Mouse (Mus musculus) olfactory bulb, adult 2 months (tissue): ENCODE results near the gene Eya2. TPM values are rescaled to one million over a fixed set of nuclear protein-coding genes. Genes with fewer than 3 reads are reported as not detected.
A peak's percentile ranks its signal among the peaks of the same experiment; 100 is the strongest.

Experiments
- H3K27ac ChIP-seq: fragments of 200-500 bp; 2 replicates; pipeline ENCODE4 v1.5.1; 2012; ENCODE audit warnings: low read depth, low read length; ENCODE audit not compliant: insufficient read depth
- H3K4me1 ChIP-seq: fragments of 200-500 bp; 2 replicates; pipeline ENCODE4 v1.6.1; 2012; ENCODE audit warnings: low read length; ENCODE audit not compliant: control insufficient read depth, insufficient read depth
- H3K4me3 ChIP-seq: fragments of 200-500 bp; 2 replicates; pipeline ENCODE4 v1.5.1; 2012; ENCODE audit warnings: mild to moderate bottlenecking, low read depth, low read length, moderate library complexity; ENCODE audit not compliant: insufficient read depth
- CTCF ChIP-seq: fragments of 200-500 bp; IDR thresholded peaks from 2 replicates; pipeline ENCODE4 v1.5.1; 2012; ENCODE audit warnings: low read depth, mild to moderate bottlenecking, low read length, moderate library complexity; ENCODE audit not compliant: insufficient read depth
- POLR2A ChIP-seq: fragments of 200-500 bp; IDR thresholded peaks from 2 replicates; pipeline ENCODE4 v1.6.1; 2012; ENCODE audit warnings: mild to moderate bottlenecking, low read depth, low read length, moderate library complexity; ENCODE audit not compliant: insufficient read depth
- whole genome bisulfite sequencing: fragments of 180-500 bp; shearing (Covaris S2); methylation state at CpG from one replicate; pipeline ENCODE4 v1.1.7; 2018; 5-methylcytosine and 5-hydroxymethylcytosine counted together
- polyA plus RNA-seq: library from polyadenylated mRNA; stranded (reverse); fragments of >200 nt; gene quantifications from 2 replicates; pipeline ENCODE4 v1.2.4, GENCODE M21; 2012; ENCODE audit warnings: low replicate concordance; ENCODE audit not compliant: missing spikeins, insufficient read depth, insufficient read length

The Eya2 gene
- polyA plus RNA-seq, 1 experiment = not detected

DNA sequence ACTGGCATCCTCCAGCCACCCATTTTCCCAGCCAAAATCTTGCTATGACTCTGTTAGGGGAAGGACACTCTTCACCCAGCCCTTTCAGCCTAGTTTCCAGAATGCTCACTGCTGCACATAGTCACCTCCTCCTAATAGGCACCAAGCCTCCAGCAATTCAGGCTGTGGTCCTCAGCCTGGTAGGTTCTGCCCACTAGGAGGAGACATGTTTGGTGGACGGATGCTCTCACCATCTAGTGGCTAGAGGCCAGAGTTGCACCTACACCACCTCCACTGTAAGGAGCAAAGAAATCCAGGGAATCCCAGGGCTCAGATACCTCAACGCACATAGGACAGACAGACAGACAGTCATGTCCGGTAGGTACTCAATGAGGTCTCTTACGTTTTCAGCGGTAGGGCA, 216.7 kb downstream of the Eya2 start:
- Histone ChIP-seq H3K27ac (no peak overlapping the region), H3K4me1 (peaks cover 9% of the 10 kb centered on the region), H3K4me3 (no peak overlapping the region)
- TF ChIP-seq CTCF (no peak), POLR2A (no peak)
- 64% methylated on average over 5 of the region's 5 CpGs for WGBS

DNA sequence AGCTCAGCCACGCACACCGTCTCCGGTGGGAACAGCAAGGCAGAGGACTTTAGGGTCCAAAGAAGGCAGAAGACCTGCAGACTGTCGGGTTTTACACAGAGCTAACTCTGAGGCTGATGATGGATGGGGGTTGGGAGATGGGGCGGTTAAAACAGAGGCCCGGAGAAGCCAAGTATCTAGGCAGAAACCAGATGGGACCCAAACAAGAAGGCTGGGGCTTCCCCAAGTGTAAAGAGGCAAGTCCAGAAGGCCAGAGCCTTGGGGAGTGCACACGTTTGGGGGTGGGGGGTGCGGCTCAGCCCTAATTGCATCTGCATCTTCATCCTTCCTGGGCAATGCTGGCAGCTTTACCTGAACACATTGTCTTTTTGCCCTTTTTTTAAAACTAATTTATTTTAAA, 218.1 kb downstream of the Eya2 start:
- TF ChIP-seq POLR2A (no peak), CTCF (no peak)
- Histone ChIP-seq H3K27ac (no peak overlapping the region), H3K4me3 (no peak overlapping the region), H3K4me1 (peaks cover 22% of the 10 kb centered on the region)
- 84% methylated on average over 8 of the region's 8 CpGs for WGBS

DNA sequence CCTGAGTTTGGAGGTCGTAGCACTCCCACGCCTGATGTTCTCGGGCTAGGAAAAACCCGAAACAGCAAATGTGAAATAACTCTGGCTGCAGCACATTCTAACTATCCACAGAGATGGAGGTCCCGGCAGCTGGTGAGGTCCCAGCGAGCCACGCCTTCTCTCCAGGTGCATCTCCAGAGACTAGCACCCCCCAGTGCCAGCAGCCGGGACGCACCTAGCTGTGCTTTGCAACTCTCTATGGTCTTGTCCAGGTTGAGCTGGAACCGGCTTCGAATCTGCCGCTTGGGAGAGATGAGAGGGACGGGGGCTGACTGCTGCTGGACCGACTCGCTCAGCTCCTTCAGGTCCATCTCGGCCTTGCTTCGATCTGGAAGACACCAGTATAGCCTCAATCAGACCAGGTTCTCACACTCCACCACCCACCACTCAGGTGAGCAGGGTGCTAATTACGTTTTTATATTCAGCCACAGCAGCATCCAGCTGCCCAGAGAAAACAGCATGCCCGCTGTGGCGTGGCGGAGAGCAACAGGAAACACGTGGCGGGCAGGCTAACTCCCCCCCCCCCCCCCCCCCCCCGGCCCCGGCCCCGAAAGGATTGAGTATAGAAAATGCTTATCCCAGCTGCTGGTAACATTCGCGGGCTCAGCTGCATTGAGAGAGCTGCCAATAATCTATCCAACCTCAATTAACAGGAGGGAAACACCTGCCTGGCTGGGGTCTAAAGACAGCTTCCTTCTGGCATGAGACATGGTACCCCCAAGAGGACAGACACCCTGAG, 220.5 kb downstream of the Eya2 start:
- Histone ChIP-seq H3K4me3 (no peak overlapping the region), H3K27ac (no peak overlapping the region), H3K4me1 (peaks cover 30% of the 10 kb centered on the region)
- 75% methylated on average over 26 of the region's 28 CpGs for WGBS
- no peak for TF ChIP-seq CTCF
- TF ChIP-seq POLR2A = no peak

DNA sequence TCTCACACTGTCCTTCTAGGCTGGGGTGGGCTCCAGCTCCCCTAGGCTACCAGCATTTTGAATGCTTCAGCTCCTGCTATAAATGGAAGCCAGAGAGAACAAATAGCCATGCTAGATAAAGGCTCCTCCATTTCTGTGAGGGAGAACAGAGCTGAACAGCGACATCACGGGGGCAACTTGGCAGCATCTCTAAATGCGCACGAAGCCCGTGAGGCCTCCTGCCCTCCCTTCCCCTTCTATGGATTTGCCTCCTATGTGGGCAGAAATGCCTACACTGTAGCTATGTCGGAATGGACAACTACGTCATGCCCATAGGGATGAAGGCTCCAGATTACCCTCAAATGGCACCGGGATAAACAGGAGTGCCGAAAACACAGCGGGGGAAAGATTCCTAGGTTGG, 222.6 kb downstream of the Eya2 start:
- Histone ChIP-seq H3K27ac (peak overlapping the region; percentile 82), H3K4me1 (peaks cover 36% of the 10 kb centered on the region), H3K4me3 (no peak overlapping the region)
- WGBS = 45% methylated on average over 10 of the region's 10 CpGs
- TF ChIP-seq CTCF (no peak), POLR2A (no peak)

DNA sequence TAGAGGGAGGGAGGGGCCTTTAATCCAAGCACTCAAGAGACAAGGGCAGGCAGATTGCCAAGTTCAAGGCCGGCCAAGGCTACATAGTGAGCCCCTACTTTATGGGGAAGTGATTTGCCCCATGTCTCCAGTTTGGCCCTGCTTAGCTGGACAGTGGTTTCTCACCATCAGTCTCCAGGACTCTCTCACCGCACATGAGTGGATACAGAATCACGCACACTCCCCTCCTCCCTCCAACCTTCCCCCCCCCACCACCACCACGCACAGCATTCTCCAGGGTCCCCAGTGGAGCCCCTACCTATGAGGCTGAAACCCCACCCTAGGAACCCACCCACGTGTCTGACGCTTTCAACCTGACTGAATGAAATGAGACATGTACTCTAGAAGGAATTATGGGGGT, 223.7 kb downstream of the Eya2 start:
- TF ChIP-seq CTCF (no peak), POLR2A (no peak)
- WGBS = 73% methylated on average over 6 of the region's 6 CpGs
- Histone ChIP-seq H3K27ac (no peak overlapping the region), H3K4me3 (no peak overlapping the region), H3K4me1 (peaks cover 39% of the 10 kb centered on the region)

DNA sequence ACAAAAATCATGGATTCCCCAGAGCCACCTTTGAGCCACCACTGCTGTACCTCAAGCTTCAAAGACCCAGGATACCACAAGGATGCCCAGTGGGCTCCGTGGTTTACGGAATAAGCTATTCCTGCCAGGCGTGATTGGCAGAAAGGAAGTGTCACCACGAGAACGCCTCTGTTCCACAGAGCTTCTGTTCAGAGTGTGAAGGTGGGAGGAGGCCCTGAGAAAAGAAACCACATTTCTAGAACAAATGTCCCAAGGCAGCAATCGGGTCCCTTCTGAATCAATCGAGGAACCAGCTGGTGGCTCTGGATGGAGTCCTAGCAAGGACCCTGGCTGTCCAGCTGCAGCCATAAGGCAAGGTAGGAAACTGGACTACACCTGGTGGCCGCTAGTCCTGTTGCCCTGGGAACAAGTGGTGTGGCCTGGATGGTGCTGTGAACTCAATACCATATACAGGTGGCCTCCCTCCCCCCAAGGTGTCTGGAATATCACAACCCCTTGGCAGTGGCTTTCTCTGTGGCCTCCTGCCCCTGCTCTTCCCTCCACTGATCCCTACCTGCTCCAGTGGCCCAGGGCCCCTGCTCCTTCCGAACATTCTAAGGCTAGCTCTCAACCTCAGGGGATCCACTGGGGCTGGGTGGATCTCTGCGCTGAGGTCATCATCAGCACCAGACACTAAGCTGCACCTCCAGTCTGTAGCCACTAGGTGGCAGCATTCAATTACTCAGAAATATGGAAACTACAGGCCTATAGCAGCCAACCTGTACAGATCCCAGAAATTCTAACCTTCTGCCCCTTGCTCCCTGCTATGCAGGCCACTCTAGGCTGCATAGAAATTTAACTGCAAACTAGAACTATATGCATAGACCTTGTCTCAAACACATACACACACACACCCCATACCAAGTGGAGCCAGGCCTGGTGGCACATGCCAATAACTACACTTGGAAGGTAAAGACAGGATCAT, 224.4 kb downstream of the Eya2 start:
- Histone ChIP-seq H3K4me1 (peaks cover 36% of the 10 kb centered on the region), H3K27ac (no peak overlapping the region), H3K4me3 (no peak overlapping the region)
- 59% methylated on average over 10 of the region's 10 CpGs for WGBS
- TF ChIP-seq CTCF (peak; percentile 29; the same call in 1 of the 2 replicates), POLR2A (no peak)

DNA sequence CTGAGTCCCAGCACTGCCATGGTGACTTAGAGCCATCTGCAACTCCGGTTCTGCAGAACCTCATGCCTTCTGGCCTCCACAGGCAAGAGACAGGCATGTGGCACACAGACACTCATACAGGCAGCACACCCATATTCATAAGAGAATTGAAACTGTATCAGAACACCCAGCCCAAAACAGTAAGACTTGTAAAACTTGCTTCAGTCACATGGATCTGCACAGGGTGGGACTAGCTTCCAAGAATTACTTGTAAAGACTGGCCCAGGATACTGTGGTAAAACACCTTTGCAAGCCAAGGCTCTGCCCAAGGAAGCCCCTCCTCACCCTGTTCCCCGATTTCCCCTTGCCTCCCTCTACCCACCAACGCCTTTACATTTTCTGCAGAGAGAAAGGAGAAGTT, 225.2 kb downstream of the Eya2 start:
- WGBS = 83% methylated on average over 3 of the region's 3 CpGs
- Histone ChIP-seq H3K27ac (peak overlapping the region; percentile 52; the same call in 1 of the 2 replicates), H3K4me3 (no peak overlapping the region), H3K4me1 (peaks cover 36% of the 10 kb centered on the region)
- no peak for TF ChIP-seq POLR2A
- no peak for TF ChIP-seq CTCF

DNA sequence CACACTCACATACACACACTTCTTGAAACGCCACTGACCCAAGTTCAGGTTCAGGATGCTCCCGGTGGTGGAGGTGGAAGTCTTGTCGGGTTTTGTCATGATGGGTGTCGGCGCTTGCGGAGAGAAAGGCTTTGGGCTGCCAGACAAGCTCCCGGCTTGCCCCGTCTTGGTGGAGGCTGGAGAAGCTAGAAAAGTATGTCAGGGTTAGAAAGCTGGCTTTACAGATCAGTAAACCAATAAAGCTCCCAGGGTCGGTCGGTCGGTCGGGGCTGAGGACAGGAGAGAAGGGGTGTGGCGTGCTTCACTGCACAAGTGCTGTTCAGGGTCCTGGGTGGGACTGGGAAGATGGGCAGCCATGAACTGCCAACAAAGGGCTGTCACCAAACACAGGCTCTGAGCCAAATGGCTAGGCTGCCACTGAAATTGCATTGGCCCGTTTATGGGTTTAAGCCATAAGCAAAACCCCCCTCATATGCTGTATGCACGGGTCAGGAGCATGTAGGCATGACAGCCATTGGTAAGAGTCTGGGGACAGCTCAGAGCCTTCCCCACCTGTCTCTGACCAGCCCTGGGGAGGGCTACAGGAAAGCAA, 225.8 kb downstream of the Eya2 start:
- 58% methylated on average over 15 of the region's 15 CpGs for WGBS
- Histone ChIP-seq H3K4me3 (no peak overlapping the region), H3K4me1 (peaks cover 42% of the 10 kb centered on the region), H3K27ac (peak overlapping the region; percentile 52)
- no peak for TF ChIP-seq POLR2A

Other genes starting within 250 kb of the Eya2 start
- gene Zfp663, start 226.3 kb upstream of the Eya2 start, polyA plus RNA-seq = not detected in 2 replicates
- gene Zfp334, start 206.8 kb upstream of the Eya2 start, polyA plus RNA-seq = not detected in 2 replicates
- not detected in 2 replicates for gene Ocstamp, start 194.6 kb upstream of the Eya2 start, polyA plus RNA-seq
- gene Slc13a3, start 121.8 kb upstream of the Eya2 start, polyA plus RNA-seq = not detected in 2 replicates
- not detected in 2 replicates for gene Trp53rka, start 101.7 kb upstream of the Eya2 start, polyA plus RNA-seq
- gene Slc2a10, start 91.2 kb upstream of the Eya2 start, polyA plus RNA-seq = not detected in 2 replicates